Mouse (Mus musculus) heart, postnatal 0 days (tissue): ENCODE data around the gene Rusc2.

Experiments used
- CTCF ChIP-seq: IDR thresholded peaks from 2 replicates; pipeline ENCODE4 v1.5.1; 2016; ENCODE audit warnings: antibody characterized with exemption, control low read depth, low read depth
- EP300 ChIP-seq: IDR thresholded peaks from 2 replicates; pipeline ENCODE4 v1.6.1; 2016; ENCODE audit warnings: antibody characterized with exemption, low read depth

GRCm38 (mm10) chr4:43342443-43342842, 39.3 kb upstream of the Rusc2 start:
- TF ChIP-seq CTCF (no peak), EP300 (no peak)
